Mouse (Mus musculus) granulocyte monocyte progenitor cell, adult 5-6 weeks (primary cell): ENCODE measurements at regions not wholly inside any gene's neighbourhood (a gene's known extent, or its start where the extent isn't known, plus 50 kb on each side); places are given as distances from the start of the nearest gene placed in this dataset.

Experiments used
- ATAC-seq: replicated peaks from 2 replicates; pipeline ENCODE4 v1.8.0; 2016; ENCODE audit warnings: mild to moderate bottlenecking, moderate TSS enrichment, inconsistent platforms; ENCODE audit not compliant: poor library complexity, severe bottlenecking

- no peak for ATAC-seq
Measured at GRCm38 (mm10) chr2:74930702-74931101, 105.1 kb downstream of the Mtx2 start.

- no peak for ATAC-seq
Measured at GRCm38 (mm10) chr2:74933190-74933589, 107.6 kb downstream of the Mtx2 start.

DNA sequence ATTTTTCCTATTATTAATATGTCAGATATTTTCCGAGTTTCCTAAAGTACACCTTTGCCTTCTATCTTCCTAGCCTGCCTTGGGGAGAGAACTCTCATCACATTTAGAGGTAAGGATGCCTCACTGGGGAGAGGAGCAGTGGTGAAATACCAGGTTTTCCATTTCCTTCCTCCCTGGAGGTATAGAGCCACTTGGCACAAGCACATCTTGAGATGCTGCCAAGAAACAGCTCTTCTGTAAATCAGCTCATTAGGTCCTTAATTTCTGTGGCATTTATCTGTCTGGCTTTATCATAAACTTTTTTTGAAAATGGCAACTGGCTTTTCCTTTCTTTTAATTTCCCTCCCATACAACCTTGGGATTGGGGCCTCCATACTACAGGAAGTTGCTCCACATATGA, 108.2 kb downstream of the Mtx2 start:
- ATAC-seq, result no peak

DNA sequence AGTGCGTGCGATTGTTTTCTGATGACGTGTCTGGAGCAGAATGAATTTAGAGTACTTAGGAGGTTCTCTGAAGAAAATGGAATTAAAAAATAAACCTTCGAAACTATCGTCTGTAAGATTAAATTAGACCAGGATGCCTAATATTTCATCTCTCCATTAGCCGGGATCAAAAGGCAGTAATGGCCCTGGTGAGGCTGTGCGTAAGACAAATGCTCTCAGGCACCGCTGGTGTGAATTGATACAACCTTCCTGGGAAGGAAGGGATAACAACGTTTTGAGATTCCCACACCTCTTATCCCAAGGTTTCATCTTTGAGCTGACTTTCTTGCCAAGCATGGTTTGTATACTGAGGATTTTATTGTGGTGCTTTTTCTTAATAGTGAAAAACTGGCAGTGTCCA, 113.1 kb downstream of the Mtx2 start:
- ATAC-seq, result no peak

- ATAC-seq, result no peak
Measured at GRCm38 (mm10) chr2:74941966-74942365, 116.4 kb downstream of the Mtx2 start.

GRCm38 (mm10) chr2:74942611-74943198, 117.1 kb downstream of the Mtx2 start:
- no peak for ATAC-seq

DNA sequence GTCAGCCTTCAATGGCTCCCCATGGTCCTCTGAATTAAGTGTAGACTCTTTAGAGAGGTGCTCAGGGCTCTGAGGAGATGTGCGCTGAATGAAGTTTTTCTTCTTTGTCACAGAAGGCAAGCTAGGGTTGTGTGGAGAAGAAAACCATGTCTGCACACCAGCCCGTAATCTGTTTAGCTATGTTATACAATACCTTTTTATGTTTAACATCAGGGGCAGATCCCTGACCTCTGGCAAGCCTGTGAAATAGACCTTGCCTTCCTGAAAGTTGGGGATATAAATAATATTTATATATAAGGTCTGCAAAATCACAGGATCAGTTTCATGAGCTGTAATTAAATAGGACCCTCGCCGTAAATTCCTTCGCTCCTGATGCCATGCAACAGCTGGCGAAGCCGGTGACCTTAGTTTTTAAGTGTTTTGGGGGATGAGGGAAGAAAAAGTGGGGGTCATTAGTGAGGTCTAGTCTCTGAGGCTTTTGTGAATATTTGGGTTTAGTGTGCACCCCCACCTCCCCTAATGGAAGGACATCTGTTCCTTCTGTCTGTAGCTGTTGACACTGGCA, 119.7 kb downstream of the Mtx2 start:
- ATAC-seq, result no peak

- no peak for ATAC-seq
Measured at GRCm38 (mm10) chr2:74951401-74952260, 126.0 kb downstream of the Mtx2 start.

GRCm38 (mm10) chr2:74954101-74954500, 128.5 kb downstream of the Mtx2 start:
- no peak for ATAC-seq

GRCm38 (mm10) chr2:74955281-74956128, 129.9 kb downstream of the Mtx2 start:
- ATAC-seq, result no peak

DNA sequence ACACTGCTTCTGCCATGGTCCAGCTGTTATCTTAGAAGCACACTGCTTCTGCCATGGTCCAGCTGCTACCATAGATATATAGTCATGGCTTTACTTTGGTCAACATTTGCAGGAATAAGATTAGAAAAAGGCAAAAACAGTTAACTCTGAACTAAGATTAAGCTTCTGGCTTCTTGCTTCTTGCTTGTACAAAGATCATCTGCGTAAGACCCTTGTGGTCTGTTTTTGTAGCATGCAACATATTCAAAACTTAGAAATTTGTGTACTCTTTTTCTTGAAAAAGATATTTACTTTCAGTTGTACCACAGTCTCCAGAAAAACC, 130.5 kb downstream of the Mtx2 start:
- no peak for ATAC-seq

GRCm38 (mm10) chr2:74956556-74956955, 131.0 kb downstream of the Mtx2 start:
- ATAC-seq, result no peak

GRCm38 (mm10) chr2:74959936-74960335, 134.3 kb downstream of the Mtx2 start:
- no peak for ATAC-seq

DNA sequence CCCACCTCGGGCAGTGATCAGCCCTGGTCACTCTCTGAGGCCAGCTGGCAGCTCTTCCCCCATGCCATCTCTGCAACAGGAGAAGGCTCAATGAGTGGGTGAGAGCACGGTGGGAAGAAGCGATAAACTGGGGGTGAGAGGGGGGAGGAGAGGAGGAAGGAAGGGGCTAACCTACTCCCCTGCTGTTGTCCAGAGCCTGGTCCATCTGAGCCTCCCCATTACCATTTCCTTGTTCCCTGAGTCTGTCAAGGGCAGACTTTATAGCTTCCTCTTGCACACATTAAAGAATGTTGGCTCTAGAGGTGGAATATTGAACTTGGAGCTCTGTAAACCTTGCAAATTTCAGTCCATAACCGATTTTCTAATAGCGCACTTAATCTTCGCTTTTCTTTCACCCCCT, 136.8 kb downstream of the Mtx2 start:
- ATAC-seq, result no peak

GRCm38 (mm10) chr2:74964360-74964759, 138.8 kb downstream of the Mtx2 start:
- peak; percentile 84 for ATAC-seq

DNA sequence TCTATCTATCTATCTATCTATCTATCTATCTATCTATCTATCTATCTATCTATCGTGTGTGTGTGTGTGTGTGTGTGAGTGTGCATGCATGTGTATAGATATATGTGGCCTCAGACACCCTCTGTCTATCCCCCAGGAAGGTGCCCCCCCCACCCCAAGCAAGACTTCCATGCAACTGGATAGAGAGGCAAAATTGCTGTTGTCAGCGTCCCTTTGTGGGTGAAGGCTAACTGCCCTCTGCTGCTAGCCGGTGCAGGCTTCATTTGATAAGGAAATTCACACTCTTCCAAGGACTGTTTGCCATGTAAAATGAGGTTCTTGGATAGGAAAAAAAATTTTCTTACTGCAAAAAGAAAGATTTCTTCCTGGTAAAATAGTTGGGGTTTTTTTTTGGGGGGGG, 139.4 kb downstream of the Mtx2 start:
- no peak for ATAC-seq

DNA sequence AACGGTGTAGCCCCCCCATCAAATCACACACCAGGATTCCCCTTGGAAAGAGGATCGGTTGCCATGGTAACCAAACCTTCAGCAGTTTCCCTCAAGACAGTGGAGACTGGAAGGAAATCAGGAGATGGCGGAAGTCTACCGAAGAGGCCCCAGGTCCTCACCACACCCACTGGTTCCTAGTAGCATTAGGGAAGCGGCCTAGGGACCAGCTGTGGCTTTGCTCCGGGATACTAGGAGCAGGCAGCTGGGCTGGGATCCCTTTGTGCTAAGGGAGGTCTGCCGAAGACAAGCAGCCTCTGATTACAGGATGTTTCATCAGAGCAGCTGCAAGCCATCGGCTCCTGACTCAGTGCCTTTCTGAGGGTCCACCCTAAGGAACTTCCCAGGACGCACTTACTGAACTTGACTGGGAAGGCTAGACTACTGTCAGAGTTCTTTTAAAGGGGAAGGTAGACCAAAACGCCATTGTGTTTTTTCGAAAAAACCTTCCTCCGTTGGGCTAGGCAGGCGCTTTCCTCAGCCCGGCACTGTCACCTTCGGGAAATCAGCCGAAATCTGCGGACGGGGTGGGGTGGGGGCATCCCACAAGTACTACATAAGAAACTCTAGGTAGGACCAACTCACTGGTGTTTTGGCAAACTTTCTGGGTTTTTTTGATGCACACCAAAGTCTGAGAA, 139.9 kb downstream of the Mtx2 start:
- no peak for ATAC-seq

- ATAC-seq, result no peak
Measured at GRCm38 (mm10) chr2:74970611-74971265, 145.1 kb downstream of the Mtx2 start.

- no peak for ATAC-seq
Measured at GRCm38 (mm10) chr2:74973386-74973785, 147.8 kb downstream of the Mtx2 start.
